Mouse (Mus musculus) embryo, embryonic 10 days (tissue): ENCODE measurements at regions not wholly inside any gene's neighbourhood (a gene's known extent, or its start where the extent isn't known, plus 50 kb on each side); places are given as distances from the start of the nearest gene placed in this dataset.
"Not testable (repeated sequence)": the region's sequence is repeated elsewhere in the genome, so short reads cannot be mapped to it uniquely, and the experiment has no call there.

ENCODE experiments used
- DNase-seq: peaks from one replicate; pipeline ENCODE4 v3.0.0-alpha.2; 2015; ENCODE audit warnings: low spot score

DNA sequence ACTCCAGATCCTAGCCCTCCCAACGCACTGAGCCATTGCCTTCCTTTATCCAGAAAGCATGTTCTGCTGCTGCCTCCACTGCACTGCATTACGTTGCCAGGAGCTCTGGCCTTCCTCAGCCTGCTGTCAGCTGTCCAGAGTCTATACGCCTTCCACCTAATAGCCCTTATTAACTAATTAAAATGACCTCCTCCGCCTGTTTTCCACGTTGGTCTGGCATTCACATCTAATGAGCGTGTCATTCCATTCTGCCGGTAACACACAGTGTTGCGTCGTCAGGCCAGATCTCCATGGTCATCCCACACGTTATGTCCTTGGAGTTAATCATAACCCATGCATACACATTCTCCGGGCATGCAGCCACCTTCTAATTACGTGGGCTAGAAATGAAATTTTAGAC is 56.7 kb upstream of the Med4 start:
- peak; percentile 13 for DNase-seq

DNA sequence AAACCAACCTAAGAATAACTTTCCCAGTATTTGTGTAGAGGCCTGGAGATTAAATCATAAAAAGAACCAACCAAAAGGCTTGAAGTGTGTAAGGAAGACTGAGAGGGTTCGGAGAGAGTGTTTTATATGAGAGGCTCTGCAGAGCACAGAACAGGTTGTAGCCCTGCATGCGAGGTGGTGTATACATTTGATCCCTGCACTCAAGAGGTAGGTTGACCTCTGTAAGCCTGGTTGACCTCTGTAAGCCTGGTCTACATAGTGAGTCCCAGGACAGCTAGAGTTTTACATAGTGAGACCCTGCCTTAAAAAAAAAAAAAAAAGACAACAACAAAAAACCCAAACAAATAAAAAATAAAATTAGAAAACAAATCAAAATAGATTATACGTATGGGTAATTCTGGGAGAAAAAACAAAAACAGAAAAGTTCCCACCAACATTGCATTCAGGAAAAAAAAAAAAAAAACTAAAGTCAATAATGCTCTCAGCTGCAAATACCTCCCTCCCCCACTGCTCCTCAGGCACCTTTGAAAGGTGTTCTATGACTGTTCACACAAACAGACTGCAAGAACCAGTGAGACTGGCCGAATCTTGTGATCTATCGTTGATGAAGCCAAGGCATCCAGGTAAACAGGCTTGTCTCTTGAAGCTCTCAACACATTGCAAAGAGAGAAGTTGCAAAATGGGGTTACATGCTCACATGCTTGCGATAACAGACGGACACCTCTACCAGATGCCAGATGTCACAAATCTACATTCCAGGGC is 57.3 kb upstream of the Med4 start:
- DNase-seq = peak; percentile 20

DNA sequence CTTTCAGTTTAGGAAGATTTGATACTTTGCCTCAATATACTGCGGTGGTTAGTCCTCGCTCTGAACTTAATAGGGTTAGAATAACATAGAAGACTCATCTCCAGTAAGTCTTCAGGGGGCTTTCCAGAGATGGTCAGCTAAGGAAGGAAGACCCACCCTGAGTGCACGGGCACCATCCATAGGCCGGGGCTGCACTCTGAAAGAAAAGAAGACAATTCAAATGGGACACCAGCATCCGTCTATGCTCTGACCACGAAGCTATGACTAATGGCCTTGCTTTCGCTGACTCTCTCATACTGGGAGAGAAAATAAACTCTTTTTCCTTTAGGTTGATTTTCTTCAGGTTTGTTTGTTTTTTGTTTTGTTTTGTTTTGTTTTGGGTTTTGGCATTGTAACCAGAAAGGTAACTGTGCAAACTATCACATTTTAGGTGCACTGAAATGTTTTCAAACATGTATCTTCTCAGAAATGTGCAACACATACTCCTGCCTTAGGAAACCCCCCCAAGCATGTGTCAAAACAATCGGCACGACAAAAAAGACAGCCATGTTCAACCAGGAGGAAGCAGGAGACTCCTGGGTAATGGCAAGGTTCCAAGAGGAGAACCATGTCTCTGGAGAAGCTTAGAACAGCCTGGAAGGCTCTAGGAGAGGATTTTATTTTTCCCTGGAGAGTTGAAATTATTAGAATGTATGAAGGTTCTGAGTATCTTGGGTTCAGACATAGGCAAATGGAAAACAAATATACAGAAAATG is 58.4 kb upstream of the Med4 start:
- no peak for DNase-seq

DNA sequence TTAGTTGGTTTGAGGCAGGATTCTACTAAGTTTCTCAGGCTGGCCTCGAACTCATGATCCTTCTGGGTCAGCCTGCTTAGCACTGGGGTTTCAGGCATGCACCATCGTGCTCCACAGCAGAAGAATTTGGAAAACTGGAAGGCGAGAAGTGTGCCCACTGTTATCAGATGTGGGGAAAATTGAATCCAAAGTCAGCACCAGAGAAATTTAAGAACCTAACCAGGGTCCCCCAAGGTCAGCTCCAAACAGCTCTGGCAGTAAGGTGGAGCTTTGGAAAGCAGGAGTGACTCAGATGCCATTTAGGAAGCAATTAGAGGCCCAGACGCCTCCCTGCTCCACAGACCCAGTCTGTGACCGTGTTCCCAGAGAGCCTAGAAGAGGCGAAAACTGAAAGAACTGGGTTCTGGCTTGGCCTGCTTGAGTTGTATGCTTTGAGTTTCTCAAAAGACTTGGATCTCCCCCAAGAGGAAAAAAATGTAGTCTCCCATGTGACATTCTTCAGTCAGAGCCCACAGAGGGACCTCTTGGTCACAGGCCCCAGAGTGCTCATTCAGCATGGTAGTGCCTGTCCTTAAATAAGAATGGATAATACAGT is 59.8 kb upstream of the Med4 start:
- DNase-seq = no peak

DNA sequence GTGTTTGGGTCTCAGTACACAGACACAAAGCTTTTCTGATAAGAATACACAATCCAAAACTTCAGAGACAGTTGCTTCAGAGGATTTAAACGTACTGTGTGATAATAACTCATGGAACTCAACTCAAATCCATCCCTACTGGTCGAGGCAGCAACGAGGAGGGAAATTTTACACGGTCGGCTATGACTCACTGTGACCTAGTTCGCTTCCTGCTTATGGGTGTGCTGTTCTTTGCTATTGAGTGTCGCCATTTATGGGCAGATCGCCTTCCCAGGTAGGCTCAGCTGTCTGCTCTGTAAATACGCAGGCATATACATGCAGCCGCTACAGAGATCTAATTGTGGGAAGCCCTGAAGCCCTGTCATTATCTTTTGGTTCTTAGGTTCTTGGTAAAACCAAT is 60.7 kb upstream of the Med4 start:
- no peak for DNase-seq

DNA sequence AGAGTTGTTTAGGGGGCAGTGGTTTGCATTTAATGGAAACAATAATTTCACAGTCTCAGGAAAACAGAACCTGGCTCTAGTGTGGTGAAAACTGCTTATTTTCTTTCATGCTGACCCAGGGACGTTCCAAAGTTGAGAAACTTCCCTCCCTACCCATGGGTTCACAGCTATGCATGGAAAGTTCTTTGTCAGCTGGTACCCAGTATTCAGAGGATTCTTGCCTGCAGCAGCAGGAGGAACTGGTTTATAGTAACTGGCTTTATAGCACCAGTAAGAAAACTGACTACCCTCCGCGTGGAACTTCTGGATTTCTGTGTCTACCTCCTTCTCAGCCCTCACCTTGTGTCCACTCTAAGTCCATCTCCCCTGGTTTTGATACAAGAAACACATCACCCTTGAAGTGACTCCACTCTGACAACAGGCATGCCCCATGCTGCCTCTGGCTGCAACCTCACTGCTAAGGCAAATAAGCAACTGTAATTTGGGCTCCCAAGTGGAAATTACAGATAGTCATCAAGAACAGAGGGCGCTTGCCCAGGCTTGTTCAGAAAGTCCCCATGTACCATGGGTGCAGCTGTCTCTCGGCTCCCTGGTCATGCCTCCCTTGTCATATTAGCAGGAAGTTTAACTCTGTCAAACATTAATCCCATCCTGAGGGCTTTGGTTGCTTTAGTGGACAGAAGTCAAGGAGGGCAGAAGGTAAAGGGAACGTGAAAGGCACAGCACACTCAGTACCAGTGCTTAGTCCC is 60.6 kb upstream of the Itm2b start:
- no peak for DNase-seq

DNA sequence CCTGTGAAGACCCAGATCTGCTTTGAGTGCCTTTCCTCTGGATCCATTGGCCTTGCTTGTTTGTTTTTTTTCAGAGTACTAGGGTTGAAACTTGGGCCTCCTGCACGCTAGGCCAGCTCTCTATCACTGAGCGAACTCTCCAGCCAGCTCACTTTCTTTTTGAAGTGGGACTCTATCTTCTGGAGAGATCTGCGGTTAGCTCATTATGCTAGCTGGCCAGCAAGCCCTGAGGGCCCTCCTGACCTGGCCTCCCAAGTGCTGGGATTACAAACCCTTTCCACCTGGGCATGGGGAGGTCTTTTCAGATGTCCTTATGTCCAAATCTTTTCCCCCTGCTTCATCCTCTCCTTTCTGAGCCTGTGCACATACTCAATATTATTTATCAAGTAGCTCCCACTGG is 59.6 kb upstream of the Itm2b start:
- no peak for DNase-seq

DNA sequence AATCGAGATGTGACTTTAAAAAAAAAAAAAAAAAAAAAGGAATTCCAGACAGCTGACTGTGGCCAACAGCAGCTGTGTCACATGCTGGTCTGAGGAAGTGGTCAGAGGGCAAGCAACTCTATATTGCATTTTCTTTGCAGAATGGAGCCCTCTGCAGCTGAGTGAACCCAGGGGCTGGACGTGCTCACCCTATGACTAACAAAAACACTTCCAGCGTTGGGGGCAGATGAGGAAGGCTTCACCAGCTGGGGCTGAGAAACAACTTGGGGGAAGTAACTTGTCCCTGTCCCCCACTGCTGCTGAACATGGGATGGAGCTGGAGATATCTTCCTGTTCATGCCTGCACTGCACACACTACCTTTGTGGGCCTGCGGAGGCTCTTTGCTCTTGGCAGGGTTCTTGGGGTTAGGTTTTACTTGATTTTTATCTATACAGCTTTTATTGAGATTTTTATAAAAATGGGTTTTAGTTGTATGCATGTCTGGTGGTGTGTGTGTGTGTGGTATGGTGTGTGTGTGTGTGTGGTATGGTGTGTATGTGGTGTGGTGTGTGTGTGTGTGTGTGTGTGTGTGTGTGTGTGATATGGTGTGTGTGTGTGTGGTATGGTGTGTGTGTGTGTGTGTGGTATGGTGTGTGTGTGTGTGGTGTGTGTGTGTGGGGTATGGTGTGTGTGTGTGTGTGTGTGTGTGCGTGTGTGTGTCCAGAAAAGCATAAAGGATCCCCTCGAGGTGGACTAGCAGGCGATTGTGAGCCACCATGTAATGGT is 57.0 kb upstream of the Itm2b start:
- no peak for DNase-seq

DNA sequence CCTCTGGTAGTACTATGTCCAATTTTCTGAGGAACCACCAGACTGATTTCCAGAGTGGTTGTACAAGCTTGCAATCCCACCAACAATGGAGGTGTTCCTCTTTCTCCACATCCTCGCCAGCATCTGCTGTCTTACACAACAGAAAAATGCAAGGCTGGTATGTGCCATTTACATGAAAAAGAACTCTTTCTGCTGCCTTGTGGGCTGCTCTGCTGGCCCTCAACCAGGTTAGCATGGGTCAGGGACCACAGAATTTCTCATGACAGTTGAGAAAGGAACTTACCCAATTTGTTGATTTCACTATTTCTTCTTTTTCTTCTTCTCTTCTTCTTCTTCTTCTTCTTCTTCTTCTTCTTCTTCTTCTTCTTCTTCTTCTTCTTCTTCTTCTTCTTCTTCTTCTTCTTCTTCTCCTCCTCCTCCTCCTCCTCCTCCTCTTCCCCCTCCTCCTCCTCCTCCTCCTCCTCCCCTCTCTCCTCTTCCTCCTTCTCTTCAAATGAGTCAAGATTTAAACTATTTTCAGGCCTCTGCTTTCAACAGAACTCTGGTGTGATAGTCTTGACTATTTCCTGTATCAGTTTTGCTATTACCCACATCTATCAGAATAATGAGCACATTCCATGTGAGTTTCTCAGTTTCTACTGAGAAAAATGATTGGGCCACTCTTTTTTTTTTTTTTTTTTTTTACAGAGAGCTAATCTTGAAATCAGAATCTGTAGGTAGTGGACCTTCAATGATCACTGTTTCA is 56.3 kb upstream of the Itm2b start:
- not testable (repeated sequence) for DNase-seq

DNA sequence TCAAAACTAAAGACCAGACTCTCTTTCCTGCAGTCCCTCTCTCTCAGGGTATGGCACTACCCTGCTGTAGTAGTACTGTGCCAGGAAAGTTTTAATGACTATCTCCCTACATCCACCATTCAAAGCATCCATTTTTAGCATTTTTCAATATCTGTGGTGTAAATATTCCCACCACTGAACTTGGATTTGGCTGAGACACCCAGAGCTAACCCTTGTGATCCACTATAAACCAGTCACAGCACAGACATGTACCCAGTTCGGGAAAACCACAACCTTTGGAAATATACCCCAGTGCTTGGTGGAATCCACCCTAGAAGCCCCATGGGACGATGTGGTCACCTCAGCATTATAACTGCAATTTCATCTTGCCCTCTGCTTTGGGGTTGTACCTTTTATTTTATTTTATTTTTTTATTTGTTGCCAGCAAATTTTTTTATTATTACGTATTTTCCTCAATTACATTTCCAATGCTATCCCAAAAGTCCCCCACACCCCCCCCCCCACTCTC is 54.8 kb upstream of the Itm2b start:
- DNase-seq = no peak

DNA sequence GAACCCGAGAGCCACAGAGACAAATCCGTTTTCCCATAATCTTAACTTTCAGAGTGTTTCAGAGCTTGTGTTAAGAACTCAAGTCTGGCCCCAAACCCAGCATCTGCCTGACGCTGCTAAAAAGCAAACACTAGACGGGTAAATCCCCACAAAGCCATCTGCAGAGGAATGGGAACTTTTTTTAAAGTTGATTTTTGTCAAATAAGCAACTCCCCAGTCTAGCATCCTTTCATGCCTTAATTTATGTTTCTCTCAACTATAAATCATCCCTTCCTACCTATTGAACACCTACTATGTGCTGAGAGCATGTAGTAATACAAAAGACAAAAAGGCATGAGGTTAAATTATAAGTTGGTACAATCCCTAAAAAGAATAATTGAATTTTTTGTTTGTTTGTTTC is 50.8 kb upstream of the Itm2b start:
- DNase-seq = no peak
